ENCODE assay signal across 12 mouse cellular contexts in the genomic region with DNA sequence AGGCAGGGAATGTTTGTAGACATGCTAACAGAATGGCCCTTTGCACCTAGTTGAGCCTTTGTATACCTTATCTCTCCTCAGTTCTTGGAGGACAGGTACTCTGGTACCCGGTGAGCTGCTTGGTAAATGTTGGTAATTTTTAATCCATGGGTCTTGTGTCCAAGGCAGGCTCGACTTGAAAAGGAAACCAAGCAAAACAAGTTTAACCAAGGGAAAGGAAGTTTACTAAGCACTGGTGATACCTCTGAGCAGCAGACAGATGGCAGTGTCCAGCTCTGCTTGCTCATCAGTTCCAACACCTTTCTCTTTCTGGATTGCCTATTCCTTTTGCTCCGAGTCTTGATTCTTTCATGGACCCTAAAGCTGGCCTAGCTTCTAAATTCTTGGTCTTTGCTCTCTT. TPM values are rescaled to one million over a fixed set of nuclear protein-coding genes. Genes with fewer than 3 reads are reported as not detected.
DNase-seq lines count a peak whose midpoint lies in the region; ATAC-seq lines count a peak whose summit lies in the region.
"Had no signal": no experiment of that assay in that cellular context is flagged by ENCODE, and none has a peak within 500 bp of the region (broad histone marks: within the 10 kb centered on the region; RNA-seq: fewer than 3 reads in every experiment).

No protein-coding gene starts in this region.

- no peak overlapping the region for H3K27ac ChIP-seq in forebrain, embryonic 13.5 days
- H3K27ac ChIP-seq in forebrain, embryonic 11.5 days (ENCODE audit: low read depth, low read length), result no peak overlapping the region

- H3K9ac ChIP-seq in forebrain, embryonic 13.5 days, result 0 out of 2 replicates have a peak overlapping the region, but pooled peaks have one; percentile 9
- no peak overlapping the region for H3K9ac ChIP-seq in forebrain, embryonic 11.5 days (ENCODE audit: low read length)

- DNase-seq in forebrain, embryonic 11.5 days (ENCODE audit: low spot score), result no peak
- DNase-seq in lung, postnatal 36 days, result peak; percentile 8
- DNase-seq in lung, postnatal 4 days, result no peak
- peak; percentile 67 for DNase-seq in brain, adult 2 months (ENCODE audit: low read depth, low spot score)
- DNase-seq in retina, postnatal 1 day, result peak; percentile 18
- no peak for DNase-seq in natural killer cell, adult 2 months (ENCODE audit: low spot score in 2 of 2)
- DNase-seq in heart, postnatal 36 days, result no peak

- H3K27me3 ChIP-seq in forebrain, embryonic 13.5 days, result no peaks in the 10 kb centered on the region
- no peaks in the 10 kb centered on the region for H3K27me3 ChIP-seq in forebrain, embryonic 11.5 days (ENCODE audit: control insufficient read depth, insufficient read depth, low read length)

- WGBS in forebrain, embryonic 13.5 days, result 67% methylated on average over 3 of the region's 3 CpGs
- 70% methylated on average over 3 of the region's 3 CpGs for WGBS in forebrain, embryonic 11.5 days

- intact Hi-C loops in heart, postnatal 36 days (cut with DNase I), result no loop called here

- no peak overlapping the region for H3K4me2 ChIP-seq in forebrain, embryonic 13.5 days
- H3K4me2 ChIP-seq in forebrain, embryonic 11.5 days (ENCODE audit: low read depth, low read length, severe bottlenecking), result no peak overlapping the region
- H3K4me2 ChIP-seq: heart, embryonic 11.5 days had no signal

- no peak for ATAC-seq in forebrain, embryonic 13.5 days
- no peak for ATAC-seq in forebrain, embryonic 11.5 days (replicated peaks; ENCODE audit: low FRiP score)
- ATAC-seq: midbrain, embryonic 16.5 days had no signal

- H3K9me3 ChIP-seq in forebrain, embryonic 13.5 days (replicated peaks), result no peaks in the 10 kb centered on the region
- H3K9me3 ChIP-seq in forebrain, embryonic 11.5 days (ENCODE audit: control insufficient read depth, low read length), result no peaks in the 10 kb centered on the region
- H3K9me3 ChIP-seq: G1E had no signal

- peaks cover 40% of the 10 kb centered on the region for H3K36me3 ChIP-seq in forebrain, embryonic 13.5 days (ENCODE audit: poor library complexity, severe bottlenecking)
- H3K36me3 ChIP-seq in forebrain, embryonic 11.5 days (ENCODE audit: control insufficient read depth, insufficient read depth, low read length), result peaks cover 4% of the 10 kb centered on the region

- H3K4me1 ChIP-seq in forebrain, embryonic 13.5 days, result peaks cover 34% of the 10 kb centered on the region
- peaks cover 10% of the 10 kb centered on the region for H3K4me1 ChIP-seq in forebrain, embryonic 11.5 days (replicated peaks; ENCODE audit: control insufficient read depth, insufficient read depth, low read length)

- H3K4me3 ChIP-seq in forebrain, embryonic 13.5 days, result no peak overlapping the region
- no peak overlapping the region for H3K4me3 ChIP-seq in forebrain, embryonic 11.5 days (ENCODE audit: low read depth, low read length)

RNA-seq across cellular contexts. Expression of a gene that starts 4.2 kb away (rescaled TPM):
- polyA plus RNA-seq in forebrain, embryonic 13.5 days (2015; fragmentation: Nextera tagmentation; extraction: Ambion mirVana), result 103 and 108 TPM in 2 replicates
- polyA plus RNA-seq in forebrain, embryonic 11.5 days (2014; fragmentation: Nextera tagmentation; extraction: Ambion mirVana), result 138 and 141 TPM in 2 replicates
- 10 to 100 TPM; 42.9 to 50.8 TPM for total RNA-seq in heart, postnatal 36 days (2021)

RNA-seq across cellular contexts. Expression of a gene that starts 13.5 kb away (rescaled TPM):
- not detected in 2 replicates for polyA plus RNA-seq in forebrain, embryonic 13.5 days (2015; fragmentation: Nextera tagmentation; extraction: Ambion mirVana)
- polyA plus RNA-seq in forebrain, embryonic 11.5 days (2014; fragmentation: Nextera tagmentation; extraction: Ambion mirVana), result 0.23 TPM in 1 of 2 replicates, not detected in the other
- not detected for total RNA-seq in heart, postnatal 36 days (2021)
- total RNA-seq: left cerebral cortex, postnatal 25 days had no signal
- polyA plus RNA-seq: G1E; midbrain, embryonic 16.5 days had no signal

RNA-seq across cellular contexts. Expression of a gene that starts 27.5 kb away (rescaled TPM):
- polyA plus RNA-seq in forebrain, embryonic 13.5 days (2015; fragmentation: Nextera tagmentation; extraction: Ambion mirVana), result not detected in 2 replicates
- polyA plus RNA-seq in forebrain, embryonic 11.5 days (2014; fragmentation: Nextera tagmentation; extraction: Ambion mirVana), result 0.07 TPM in 1 of 2 replicates, not detected in the other
- total RNA-seq in heart, postnatal 36 days (2021), result not detected
- total RNA-seq: G1E; left cerebral cortex, postnatal 25 days had no signal
- polyA plus RNA-seq: G1E; heart, embryonic 11.5 days; midbrain, embryonic 16.5 days had no signal

RNA-seq across cellular contexts. Expression of a gene that starts 34.8 kb away (rescaled TPM):
- polyA plus RNA-seq in forebrain, embryonic 13.5 days (2015; fragmentation: Nextera tagmentation; extraction: Ambion mirVana), result 0.17 TPM in 1 of 2 replicates, not detected in the other
- polyA plus RNA-seq in forebrain, embryonic 11.5 days (2014; fragmentation: Nextera tagmentation; extraction: Ambion mirVana), result not detected in 2 replicates
- total RNA-seq in heart, postnatal 36 days (2021), result not detected
- total RNA-seq: G1E had no signal
- polyA plus RNA-seq: G1E; heart, embryonic 11.5 days; midbrain, embryonic 16.5 days had no signal

RNA-seq across cellular contexts. Expression of a gene that starts 46.2 kb away (rescaled TPM):
- polyA plus RNA-seq in forebrain, embryonic 13.5 days (2015; fragmentation: Nextera tagmentation; extraction: Ambion mirVana), result 1.1 TPM in 2 replicates
- 2.2 and 2.6 TPM in 2 replicates for polyA plus RNA-seq in forebrain, embryonic 11.5 days (2014; fragmentation: Nextera tagmentation; extraction: Ambion mirVana)
- total RNA-seq in heart, postnatal 36 days (2021), result 1 to 10 TPM; 2.5 to 3.7 TPM
- polyA plus RNA-seq: G1E had no signal

Comparison
In these comparisons a context has a peak if more than half of its experiments do, and no peak if none do; other contexts are left out.
1. DNase-seq: peak in lung, postnatal 36 days (single experiment), brain, adult 2 months (single experiment) and retina, postnatal 1 day (single experiment); none in forebrain, embryonic 11.5 days (single experiment), lung, postnatal 4 days (0 of 2), natural killer cell, adult 2 months (0 of 2) and heart, postnatal 36 days (0 of 2).